Mouse (Mus musculus) retina, embryonic 14.5 days (tissue): Measurements from ENCODE around the gene Arpp19.

ENCODE experiments used
- DNase-seq: peaks from one replicate; pipeline ENCODE4 v3.0.0-alpha.2; 2015; ENCODE audit warnings: low spot score

The Arpp19 gene

GRCm38 (mm10) chr9:75102131-75102530, 64.7 kb downstream of the Arpp19 start:
- DNase-seq, result no peak
